Mouse (Mus musculus) ovary, adult 18-20 months (tissue): ENCODE data around the gene Fastk.
"Not testable (repeated sequence)": the region's sequence is repeated elsewhere in the genome, so short reads cannot be mapped to it uniquely, and the experiment has no call there.

Experiments
- DNase-seq: peaks from one replicate; pipeline ENCODE4 v3.0.0; 2022; ENCODE audit warnings: low spot score, mixed read lengths

Fastk gene

DNA sequence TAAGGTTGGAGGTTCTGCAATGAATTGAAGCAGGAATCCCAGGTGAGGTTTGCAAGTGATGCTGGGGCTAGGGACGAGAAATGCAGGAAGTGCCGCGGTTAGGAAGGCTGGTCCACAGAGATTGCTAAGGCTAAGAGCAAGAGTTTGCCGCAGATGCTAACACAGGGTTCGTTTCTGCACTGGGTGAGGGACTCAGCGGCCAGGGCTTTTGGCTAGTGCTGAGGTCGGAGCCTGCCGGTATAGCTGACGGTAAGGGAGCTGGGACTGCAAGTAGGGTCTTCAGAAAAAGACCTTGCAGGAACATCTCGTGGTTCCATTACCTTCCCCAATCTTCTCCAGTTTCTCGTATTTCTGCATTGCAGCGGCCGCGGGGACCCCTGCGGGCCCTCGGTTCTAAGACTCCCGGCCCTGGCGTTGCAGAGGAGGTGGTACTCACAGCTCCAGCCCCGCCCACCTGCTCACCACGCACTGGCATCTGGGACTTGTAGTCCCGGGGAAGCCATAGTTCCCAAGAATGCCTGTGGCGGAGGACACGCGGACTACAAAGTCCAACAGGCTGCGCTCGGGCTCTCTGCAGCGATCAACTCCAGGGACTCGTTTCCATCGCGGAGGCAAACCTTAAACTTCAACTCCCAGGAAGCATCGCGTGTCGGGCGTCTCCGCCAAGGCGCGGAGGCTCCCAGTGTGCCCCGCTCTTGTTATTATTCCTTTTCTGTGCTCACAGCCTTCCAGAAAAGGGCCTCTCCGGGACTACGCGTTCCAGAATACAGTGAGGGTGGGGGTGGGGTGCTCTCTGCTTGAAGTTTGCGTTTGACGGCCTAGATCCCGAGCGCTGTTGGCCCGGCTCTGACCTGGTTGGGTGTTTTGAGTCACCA is 21.7 kb downstream of the Fastk start, which contains the start of the genes Cdk5 and Slc4a2:
Gene Cdk5 (minus strand): TSS at position 402 of the 875 bp plus-strand sequence.
Gene Slc4a2 (plus strand): TSS at position 709 of the 875 bp plus-strand sequence.
- DNase-seq: peak; percentile 99

DNA sequence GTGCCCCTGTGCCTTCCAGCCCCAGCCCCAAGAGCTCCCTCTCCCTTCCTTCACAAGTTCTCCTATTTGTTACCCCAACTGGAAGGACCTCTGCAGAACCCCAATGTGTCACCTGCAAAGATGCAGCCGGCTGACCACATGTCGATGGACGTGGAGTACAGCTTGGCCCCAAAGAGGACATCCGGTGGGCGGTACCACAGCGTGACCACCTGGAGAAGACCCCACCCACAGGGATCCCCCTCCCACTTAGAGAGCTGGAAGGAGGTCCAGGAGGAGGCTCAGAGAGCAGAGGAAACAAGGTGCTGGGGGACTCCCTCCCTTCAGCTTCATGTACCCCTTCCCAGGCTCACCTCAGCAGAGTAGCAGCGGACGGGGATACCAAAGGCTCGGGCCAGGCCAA is 24.7 kb downstream of the Fastk start:
- DNase-seq: no peak

DNA sequence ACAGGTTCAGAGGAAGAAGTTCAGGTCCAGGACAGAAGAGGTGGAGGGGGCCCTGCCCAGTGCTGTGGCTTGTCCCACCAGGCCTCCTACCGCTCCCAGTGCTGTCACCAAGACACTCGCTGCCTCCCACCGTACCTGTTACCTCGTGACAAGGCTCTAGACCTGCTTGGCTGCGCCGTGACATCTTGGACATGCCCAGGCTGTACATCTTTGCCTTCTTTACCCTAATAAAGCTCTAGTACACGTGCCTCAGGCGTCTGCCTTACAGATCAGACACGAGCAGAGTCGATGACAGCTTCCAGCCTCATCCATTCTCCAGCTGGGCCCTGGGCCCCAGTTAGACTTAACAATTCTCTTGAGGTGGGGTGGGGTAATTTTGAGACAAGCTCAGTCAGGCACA is 27.5 kb downstream of the Fastk start:
- no peak for DNase-seq

DNA sequence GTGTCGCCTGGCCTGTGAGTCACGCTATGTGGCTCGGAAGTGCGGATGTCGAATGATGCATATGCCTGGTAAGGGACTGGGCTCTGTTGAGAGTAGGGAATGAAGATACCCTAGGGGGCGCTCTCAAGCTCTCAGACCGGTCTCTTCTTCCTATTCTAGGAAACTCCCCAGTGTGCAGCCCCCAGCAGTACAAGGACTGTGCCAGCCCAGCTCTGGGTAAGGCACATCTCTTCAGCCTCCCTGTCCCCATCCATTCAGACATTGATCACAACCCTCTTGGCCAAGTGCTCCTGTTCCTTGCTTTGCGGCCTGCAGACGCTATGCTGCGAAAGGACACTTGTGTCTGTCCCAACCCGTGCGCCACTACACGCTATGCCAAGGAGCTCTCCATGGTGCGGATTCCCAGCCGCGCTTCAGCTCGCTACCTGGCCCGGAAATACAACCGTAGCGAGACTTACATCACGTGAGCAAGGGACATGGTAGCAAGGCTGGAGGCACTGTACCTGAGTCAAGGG is 28.8 kb downstream of the Fastk start:
- DNase-seq: peak; percentile 24

DNA sequence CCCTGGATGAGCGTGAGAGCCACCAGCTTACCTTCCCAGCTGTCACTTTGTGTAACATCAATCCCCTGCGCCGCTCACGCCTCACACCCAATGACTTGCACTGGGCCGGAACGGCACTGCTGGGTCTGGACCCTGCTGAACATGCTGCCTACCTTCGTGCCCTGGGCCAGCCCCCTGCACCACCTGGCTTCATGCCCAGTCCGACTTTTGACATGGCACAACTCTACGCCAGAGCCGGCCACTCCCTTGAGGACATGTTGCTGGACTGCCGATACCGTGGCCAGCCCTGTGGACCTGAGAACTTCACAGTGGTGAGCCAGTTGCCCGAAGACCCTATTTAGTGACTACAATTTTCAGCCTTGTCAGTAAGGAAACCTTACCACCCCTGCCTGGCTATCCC is 31.1 kb downstream of the Fastk start:
- DNase-seq: no peak

DNA sequence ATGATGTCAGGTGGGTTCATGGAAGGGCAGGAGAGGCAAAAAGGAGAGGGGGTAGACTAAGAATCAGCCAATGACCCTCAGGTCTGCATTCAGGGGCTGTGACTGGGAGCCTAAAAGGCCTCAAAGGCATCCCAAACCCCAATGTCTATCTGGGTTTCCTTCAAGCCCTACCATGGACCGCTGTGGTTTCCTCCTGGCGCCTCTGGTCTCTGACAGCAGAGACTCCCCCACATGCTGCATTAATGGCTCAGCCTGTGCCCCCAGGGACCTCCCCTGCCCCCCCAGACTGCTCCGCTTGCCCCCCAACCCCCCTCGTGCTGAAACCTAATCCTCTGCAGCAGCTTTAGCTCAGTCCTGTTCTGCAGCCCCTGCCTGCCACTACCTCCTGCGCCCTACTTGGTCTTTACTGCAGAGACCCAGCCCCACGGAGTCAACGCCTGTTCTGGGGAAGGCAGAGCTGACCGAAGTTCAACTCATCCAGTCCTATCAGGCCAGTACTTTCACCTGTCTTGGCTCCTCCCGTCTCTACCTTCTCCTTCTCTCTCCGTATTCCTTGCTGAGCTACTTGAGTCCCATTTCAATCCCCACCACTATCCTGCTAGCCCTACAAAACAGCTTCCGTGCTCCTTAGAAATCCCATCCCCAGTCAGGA is 31.9 kb downstream of the Fastk start, which contains the start of gene Asic3:
Gene Asic3 (plus strand): TSS at position 351 of the 652 bp plus-strand sequence.
- DNase-seq: no peak

DNA sequence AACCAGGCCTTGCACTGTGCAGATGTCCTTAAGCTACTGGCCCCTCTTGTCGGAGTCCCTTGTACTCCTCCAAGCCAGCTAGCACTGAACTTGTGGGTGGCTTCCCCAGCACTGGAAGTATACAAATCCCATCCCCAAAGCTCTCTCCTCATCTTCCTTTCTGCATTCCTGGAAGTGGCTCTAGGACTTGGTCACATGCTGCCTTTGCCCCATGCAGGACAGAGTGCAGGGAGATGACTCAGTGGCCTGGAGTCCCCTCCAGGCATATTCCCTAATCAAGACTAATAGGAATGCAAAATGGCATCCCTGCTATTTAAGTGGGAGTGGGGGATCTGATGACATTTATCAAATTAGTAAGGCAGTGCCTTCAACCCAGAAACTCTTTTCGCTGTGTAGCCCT is 33.0 kb downstream of the Fastk start:
- no peak for DNase-seq

DNA sequence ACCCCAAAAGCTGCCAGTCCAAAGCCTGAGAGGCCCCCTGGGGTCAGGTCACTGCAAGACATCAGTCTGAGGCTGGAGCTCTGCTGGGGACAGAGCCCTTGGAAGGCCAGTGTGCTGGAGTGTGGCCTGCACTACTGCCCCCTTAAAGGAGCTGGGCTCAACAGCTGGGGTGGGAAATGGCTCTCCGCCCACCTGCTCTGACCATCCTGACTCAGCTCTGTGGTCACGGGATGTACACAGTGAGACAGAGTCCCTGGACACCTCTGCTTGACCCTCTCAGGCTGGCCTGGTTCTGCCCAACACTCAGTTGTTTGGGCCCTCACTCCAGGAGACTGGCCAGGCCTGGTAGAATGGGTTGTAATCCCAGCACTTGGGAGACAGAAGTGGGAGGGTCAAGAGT is 35.6 kb downstream of the Fastk start:
- DNase-seq: no peak

DNA sequence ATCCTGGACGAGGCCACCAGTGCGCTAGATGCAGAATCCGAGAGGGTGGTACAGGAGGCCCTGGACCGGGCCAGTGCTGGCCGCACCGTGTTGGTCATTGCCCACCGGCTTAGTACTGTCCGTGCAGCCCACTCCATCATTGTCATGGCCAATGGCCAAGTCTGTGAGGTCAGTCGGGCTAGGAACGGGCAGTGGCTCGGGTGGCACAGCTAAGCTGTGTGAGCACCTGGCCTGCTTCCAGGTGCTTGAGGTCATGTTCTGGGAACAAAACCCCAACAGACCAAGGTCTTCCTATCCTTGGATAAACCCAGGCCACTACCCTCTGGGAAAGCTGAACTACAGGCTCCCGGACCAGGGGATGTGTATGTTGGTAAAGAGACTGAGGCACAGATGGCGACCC is 36.4 kb downstream of the Fastk start:
- no peak for DNase-seq

DNA sequence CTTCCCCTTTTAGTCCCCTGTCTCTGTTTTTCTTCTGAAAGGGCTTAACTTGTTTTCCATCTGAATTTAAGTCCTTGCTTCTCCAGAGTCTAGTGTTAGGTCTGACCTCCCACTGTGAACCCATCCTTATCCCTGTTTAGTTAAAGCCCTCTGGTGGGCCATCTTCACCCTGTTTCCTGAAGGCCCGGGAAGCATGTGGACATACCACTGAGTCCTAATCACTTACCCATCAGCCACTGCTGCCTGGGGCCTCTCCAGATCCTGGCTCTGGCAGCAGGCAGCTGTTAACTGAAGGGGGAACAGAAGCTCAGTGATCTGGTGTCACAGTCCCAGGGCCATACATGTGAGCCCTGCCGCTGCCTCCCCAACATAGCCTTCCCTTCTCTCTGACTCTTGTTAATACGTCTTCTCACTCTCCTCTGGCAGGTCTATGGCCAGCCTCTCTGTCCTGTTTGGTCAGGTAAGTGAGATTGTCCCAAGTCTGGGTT is 39.7 kb downstream of the Fastk start:
- no peak for DNase-seq

DNA sequence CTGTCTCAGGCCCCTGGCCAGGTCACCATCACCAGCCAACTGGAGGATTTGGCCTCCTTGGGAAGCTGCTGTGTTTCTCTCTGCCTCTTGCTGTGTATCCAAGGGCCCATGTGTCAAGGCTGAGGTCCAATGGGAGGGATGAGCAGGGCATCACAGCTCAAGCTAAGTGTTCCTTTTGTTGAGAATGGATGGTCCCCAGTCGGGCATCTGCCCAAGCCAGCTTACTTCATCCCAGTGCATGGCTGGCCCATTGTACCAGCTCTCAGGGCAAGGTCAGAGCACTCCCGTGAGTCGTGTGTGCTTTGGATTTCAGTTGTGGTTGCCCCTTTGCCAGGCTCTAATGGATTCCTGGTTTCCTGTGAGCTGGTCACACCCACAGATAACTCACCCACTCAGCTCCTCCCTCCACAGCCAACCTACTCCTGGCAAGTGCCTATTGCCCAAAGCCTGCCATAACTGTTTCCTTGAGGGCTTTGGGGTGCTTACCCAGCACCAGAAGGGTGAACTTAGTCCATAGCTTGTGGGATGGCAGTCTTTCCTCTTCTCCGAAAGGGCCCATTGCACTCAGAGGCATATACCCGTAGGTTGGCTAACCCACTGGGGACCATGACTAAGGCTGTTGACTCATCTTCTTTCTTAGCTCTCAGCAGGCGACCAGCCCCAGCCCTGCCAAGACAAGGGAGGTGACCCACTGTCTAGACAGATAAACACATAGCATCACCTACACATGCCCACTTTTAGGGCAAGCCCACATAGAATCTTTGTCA is 40.3 kb downstream of the Fastk start:
- DNase-seq: no peak

DNA sequence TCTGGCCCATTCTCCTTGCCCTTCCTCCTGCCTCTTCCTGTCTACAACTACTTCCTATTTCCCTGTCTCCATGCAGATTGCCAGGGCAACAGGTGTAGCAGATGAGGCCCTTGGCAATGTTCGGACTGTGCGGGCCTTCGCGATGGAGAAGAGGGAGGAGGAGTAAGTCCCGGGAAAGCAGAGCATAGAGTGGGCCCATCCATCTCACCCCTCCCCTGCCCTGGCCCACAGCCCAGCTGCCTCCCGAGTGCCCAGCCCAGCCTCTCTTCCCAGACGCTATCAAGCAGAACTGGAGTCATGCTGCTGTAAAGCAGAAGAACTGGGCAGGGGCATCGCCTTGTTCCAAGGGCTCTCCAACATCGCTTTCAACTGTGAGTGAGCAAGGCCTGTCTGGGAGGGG is 43.1 kb downstream of the Fastk start:
- no peak for DNase-seq

DNA sequence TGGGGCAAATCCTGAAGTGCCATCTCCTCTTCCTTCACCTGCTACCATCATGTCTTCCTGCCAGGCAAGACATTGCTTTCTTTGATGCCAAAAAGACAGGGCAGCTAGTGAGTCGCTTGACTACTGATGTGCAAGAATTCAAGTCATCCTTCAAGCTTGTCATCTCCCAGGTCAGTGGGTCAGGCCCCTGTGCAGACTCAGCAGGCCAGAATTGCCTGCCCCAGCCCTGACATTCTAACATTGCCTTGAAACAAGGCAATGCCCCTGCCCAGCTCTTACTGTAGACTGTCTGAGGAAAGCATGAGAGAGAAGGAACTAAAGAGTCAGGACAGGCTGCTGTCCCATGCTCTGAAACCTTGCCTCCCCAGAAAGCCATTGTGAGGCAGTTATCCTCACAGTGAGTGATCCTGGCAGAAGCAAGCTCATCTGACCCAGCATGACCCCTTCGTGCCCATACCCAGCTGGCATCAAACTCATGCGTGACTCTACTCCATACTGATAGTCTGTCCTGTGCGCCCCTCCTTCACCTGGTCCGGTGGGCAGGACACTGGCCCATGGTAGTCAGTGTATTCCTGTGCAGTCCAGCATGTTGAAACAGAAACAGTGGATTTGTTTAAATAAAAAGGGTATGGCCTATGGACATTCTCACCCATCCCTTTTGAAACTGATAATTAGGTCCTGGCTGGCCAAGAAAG is 44.0 kb downstream of the Fastk start:
- DNase-seq: no peak

DNA sequence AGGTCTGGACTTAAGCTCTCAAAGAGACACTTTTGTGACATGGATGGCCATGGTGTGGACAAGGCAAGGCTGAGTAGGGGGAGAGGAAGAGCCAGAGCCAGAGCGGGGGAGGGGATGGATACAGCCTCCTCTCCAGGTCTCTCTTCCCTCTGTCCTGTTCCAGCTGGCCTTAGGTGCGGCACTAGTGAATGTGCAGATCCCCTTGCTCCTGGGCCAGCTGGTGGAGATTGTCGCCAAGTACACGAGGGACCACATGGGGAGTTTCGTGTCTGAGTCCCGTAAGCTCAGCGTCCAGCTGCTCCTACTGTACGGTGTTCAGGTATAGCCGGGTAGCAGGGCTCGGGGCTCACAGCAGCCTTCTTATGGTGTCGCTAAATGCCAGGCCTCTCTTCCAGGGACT is 44.7 kb downstream of the Fastk start:
- DNase-seq: no peak

DNA sequence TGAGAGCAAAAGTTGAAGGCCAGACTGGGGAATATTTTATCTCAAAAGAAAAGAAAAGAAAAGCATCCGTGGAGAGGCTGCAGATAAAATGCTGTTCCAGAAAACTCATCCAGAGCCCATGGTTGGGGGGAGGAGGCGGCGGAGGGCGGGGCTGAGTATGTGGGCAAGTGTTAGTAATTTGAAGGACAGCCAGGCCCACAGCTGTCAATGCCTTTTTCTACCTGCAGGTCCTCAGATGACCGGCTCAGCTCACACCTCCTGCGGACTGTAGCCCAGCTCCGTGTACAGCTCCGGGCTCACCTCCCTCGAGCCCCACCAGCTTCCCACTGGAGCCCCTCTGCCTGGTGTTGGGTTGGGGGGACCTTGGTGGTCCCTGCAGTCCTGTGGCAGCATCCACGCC is 45.4 kb downstream of the Fastk start:
- DNase-seq: no peak

DNA sequence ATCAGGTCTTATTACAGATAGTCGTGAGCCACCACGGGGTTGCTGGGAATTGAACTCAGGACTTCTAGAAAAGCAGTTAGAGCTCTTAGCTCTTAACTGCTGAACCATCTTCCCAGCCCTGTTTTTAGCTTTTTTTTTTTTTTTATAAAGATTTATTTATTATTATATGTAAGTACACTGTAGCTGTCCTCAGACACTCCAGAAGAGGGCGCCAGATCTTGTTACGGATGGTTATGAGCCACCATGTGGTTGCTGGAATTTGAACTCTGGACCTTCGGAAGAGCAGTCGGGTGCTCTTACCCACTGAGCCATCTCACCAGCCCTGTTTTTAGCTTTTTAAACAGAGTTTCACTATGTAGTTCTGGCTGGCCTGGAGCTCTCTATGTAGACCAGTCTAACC is 48.8 kb downstream of the Fastk start:
- DNase-seq: not testable (repeated sequence)

DNA sequence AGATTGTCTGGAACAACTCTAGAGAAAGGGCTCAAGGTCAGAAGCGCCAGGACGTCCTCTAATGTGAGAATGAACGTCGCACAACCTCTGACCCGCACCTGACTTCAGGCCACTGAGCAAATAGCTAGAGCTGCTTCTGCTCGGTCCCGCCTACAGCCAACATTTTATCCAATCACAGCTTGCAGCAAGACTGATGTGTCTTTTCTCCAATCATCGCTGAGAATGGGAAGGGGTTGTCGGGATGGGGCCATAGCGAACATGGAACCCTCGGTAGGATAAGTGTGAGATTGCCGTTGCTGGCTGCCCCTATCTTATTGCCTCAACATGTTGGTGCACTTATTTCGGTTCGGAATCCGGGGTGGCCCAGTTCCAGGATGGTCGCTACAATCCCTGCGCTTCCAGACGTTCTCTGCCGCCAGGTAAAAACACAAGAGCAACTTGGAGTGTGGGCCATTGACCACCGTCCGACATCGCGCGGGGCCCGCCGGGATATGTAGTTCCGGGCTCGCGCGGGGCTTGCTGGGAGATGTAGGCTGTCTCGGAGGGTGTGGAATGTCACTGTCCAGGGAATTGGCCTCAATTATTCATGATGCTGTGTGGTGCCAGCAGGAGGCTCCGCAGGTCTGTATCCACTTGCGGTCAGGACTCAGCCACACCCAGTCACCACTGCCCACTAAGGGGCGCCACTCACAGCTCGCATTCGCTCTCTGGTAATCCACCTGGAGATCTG is 50.8 kb downstream of the Fastk start:
- DNase-seq: peak; percentile 92

DNA sequence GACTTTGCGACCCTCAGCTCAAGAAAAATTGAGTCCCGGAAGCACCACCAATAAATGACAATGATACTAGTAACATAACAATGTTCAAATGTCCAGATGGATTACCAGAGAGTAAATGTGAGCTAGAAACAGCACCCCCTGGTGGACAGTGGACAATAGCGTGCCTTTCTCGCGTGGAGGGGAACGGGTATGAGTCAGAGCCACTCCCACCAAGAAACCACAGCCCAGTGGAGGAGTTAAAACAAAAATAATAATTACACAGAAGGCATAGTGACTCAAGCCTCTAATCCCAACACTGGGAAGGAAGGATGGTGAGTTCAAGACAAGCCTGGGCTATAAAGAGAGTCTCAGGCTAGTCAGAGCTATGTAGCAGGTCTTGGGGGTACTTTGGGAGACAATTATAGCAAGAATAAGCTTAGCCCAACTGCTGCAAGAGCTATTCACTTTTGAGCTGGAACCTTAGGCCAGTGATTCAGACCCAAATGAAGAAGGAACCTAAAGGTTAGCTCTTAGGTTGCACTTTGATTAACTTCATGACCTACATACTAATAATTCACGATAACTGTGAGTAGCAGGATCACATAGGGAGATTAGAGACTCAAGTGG is 51.6 kb downstream of the Fastk start, which contains the start of gene Abcb8:
Gene Abcb8 (plus strand): TSS at position 272 of the 606 bp plus-strand sequence.
- peak; percentile 63 for DNase-seq

DNA sequence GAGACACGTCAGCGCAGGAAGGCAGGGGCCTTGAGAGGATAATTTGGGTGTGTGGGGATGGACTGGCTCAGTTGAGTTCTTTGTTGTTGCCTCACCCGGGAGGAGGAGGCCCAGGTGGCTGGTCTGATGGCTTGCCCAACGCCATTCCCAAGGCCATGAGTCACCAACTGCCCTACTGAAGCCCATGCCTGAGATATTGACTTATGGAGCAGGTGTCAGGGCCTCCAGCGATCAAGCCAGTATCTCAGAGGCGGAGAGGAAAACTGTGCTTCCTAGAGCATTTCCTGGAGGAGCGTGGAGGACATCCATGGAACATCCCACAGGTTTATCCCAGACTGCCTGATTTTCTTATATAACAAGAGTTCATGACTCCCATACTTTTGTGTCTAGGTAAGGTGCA is 52.4 kb downstream of the Fastk start:
- DNase-seq: no peak

DNA sequence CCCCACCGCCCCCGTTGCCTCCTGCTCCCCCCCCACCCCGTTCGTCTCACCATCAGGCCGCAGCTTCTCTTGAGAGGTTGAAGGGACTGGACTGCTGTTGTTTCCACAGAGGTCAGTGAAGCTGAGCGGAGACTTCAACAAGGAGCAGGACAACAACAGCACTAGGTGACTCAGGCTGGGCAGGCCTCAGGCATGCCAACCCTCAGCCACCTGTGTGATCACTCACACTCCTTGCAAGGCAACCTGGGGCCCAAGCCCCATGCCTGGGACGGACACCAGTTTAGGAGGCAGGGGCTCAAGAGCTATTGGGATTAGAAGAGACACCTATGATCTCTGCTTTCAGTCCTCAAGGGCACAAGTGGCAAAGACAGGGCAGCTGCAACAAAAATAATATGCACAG is 53.2 kb downstream of the Fastk start, which contains the start of gene Atg9b:
Gene Atg9b (minus strand): TSS at position 280 of the 400 bp plus-strand sequence.
- DNase-seq: no peak
